ENCODE assay signal across 16 mouse cellular contexts in genomic region chr2:84217116-84217515, GRCm38 (mm10).
"Had no signal": no experiment of that assay in that cellular context is flagged by ENCODE, and none has a peak within 500 bp of the region (broad histone marks: within the 10 kb centered on the region; RNA-seq: fewer than 3 reads in every experiment).

No protein-coding gene starts in this region.

- H3K9me3 ChIP-seq: midbrain, embryonic 10.5 days; midbrain, embryonic 13.5 days; neural tube, embryonic 12.5 days had no signal

- H3K4me3 ChIP-seq: midbrain, embryonic 10.5 days; midbrain, embryonic 13.5 days; myocyte; neural tube, embryonic 12.5 days had no signal

- H3K4me1 ChIP-seq: midbrain, embryonic 10.5 days; midbrain, embryonic 13.5 days; neural tube, embryonic 12.5 days had no signal

- H3K9ac ChIP-seq: liver, embryonic 14.5 days; lung, embryonic 14.5 days; midbrain, embryonic 13.5 days; neural tube, embryonic 12.5 days had no signal

- H3K36me3 ChIP-seq: midbrain, embryonic 10.5 days; midbrain, embryonic 13.5 days; neural tube, embryonic 12.5 days had no signal

- H3K27me3 ChIP-seq: midbrain, embryonic 13.5 days; neural tube, embryonic 12.5 days had no signal

- DNase-seq: lung, adult 18-20 months; lung, embryonic 14.5 days; lung, postnatal 10 days; lung, postnatal 4 days; right cerebral cortex, postnatal 25 days; right cerebral cortex, postnatal 4 days; spleen, adult 18-20 months; thymus, adult 18-20 months; thymus, postnatal 14 days; thymus, postnatal 4 days had no signal

- H3K4me2 ChIP-seq: lung, embryonic 14.5 days; midbrain, embryonic 13.5 days; neural tube, embryonic 12.5 days had no signal

- H3K27ac ChIP-seq: liver, embryonic 14.5 days; midbrain, embryonic 10.5 days; midbrain, embryonic 13.5 days; neural tube, embryonic 12.5 days had no signal

- ATAC-seq: midbrain, embryonic 13.5 days; midbrain, embryonic 16.5 days had no signal
